Mouse (Mus musculus) brain, embryonic 14.5 days (tissue): ENCODE measurements around the gene Kcnip1. TPM values are rescaled to one million over a fixed set of nuclear protein-coding genes. Genes with fewer than 3 reads are reported as not detected.

Experiments
- DNase-seq: peaks from one replicate; pipeline ENCODE4 v3.0.0-alpha.2; 2011; ENCODE audit warnings: low read depth
- CTCF ChIP-seq: fragments of 200-500 bp; IDR thresholded peaks from 2 replicates; pipeline ENCODE4 v1.5.1; 2012; ENCODE audit warnings: inconsistent platforms, mild to moderate bottlenecking, moderate library complexity, borderline replicate concordance; ENCODE audit not compliant: insufficient read depth, insufficient read length; ENCODE audit errors: extremely low read depth
- POLR2A ChIP-seq: fragments of 200-500 bp; IDR thresholded peaks from 2 replicates; pipeline ENCODE4 v1.6.1; 2012; ENCODE audit warnings: mild to moderate bottlenecking, inconsistent platforms, borderline replicate concordance; ENCODE audit not compliant: poor library complexity, insufficient read depth, insufficient read length, severe bottlenecking; ENCODE audit errors: extremely low read depth
- polyA plus RNA-seq: library from polyadenylated mRNA; depleted of rRNA; stranded (reverse); fragments of >200 nt; gene quantifications from 2 replicates; pipeline ENCODE4 v1.2.3, GENCODE M21; 2012

The Kcnip1 gene
- polyA plus RNA-seq, 1 experiment = 56.6 TPM

DNA sequence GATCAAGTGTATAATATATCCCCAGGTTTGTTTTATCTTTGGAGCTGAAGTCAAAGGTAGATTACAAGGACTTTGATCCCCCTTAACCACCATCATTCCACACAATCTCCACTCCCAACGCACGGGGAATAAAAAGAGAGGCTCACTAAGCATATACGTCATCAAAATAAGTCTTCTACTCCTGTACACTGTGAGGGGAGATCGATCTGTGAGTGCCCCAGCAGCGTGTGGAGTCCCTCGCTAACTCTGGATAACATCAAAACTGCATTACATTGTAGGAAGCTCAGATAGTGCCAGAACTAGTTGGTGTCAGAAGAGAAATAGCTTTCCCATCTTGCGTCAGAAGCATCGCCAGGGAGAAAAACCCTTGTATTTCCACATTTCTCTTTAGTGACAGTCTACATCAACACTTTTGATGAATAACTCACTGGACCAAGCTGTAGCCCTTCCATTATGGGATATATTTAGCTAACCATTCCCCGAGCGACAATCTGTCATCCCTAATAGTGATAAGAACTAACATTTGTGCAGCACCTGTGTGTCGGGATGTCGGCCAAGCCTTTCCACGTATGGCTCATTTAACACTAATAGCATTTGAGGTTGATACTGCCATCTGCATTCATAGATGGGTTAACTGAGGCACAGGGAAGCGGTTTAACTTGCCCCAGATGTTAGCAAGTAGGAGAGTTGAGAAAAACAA, 18.5 kb downstream of the Kcnip1 start:
- no peak for TF ChIP-seq CTCF
- no peak for TF ChIP-seq POLR2A
- peak; percentile 62 for DNase-seq

DNA sequence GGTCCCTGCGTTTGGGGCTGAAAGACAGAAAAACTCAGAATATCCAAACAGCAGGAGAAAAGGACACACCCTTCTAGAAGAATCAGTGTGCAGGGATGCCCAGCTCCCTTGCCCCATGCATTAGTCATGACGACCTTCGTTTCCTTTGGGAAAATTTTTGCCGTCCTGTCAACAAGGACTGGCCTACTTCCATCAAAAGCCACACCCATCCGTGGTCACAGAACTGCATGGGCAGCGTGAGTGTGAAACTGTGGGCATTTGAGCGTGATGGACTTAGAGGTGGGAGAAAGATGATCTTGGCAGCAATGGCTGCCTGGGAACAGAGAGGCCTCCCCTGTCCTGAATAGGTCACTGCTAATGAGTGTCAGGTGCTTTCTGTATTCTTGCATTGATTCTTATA, 20.8 kb downstream of the Kcnip1 start:
- DNase-seq = no peak
- TF ChIP-seq CTCF (no peak), POLR2A (no peak)

DNA sequence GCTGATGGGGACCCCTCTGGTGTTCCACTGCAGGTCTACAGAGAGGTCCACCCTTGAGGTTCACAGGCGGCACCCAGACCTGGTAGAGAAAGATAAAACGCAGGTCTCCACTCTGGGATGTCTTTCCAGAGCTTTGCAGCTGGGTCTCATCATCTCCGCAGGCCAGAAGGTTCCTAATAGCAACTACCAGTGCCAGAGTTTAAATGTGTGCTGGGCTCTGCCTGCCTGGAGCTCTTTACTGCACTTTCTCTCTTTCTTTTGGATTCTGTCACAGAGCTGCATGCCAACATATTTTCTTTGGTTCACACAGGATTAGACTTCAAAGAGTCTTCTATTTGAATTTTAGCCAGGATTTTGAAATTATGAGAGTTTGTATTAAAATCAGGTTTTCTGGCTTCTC, 23.8 kb downstream of the Kcnip1 start:
- no peak for DNase-seq
- TF ChIP-seq POLR2A = no peak
- no peak for TF ChIP-seq CTCF

DNA sequence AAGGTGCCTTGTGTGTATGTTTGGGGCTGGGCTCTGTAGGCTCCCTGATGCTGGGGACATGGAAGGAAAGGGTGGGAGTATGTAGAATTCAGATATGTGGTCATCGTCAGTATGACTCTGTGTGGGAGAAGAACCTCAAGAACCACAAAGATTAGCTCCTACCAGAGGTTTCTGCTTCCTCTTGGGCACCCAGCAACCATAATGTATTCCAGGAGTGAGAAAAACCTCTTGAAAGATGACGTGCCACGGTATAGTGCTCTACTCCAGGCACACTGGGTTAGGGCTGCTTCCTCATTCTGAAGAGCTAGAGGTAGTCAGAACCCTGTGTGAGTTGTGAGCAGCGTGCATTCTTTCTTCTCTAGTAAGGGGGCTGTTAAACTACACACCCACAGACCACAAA, 25.2 kb downstream of the Kcnip1 start:
- TF ChIP-seq POLR2A (no peak), CTCF (no peak)
- no peak for DNase-seq

DNA sequence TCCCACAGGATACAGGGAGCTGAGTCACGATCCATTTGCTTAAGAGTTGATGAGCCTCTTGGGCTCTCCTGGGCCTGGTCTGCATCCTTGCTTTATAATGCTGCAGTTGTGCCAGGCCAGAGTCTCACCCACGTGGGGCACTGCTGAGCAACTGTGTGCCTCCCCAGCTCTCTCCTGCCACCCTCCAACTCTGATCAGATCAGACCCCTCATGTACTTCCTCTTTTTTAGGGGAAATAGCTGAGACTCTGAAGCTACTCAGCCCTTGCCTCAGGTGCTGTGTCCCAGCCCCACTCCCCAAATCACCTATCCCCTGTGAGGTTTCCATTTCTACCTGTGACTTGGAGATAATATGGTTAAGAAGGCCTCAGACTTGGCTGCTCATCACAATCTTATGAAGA, 27.6 kb downstream of the Kcnip1 start:
- TF ChIP-seq CTCF = no peak
- no peak for TF ChIP-seq POLR2A
- no peak for DNase-seq

DNA sequence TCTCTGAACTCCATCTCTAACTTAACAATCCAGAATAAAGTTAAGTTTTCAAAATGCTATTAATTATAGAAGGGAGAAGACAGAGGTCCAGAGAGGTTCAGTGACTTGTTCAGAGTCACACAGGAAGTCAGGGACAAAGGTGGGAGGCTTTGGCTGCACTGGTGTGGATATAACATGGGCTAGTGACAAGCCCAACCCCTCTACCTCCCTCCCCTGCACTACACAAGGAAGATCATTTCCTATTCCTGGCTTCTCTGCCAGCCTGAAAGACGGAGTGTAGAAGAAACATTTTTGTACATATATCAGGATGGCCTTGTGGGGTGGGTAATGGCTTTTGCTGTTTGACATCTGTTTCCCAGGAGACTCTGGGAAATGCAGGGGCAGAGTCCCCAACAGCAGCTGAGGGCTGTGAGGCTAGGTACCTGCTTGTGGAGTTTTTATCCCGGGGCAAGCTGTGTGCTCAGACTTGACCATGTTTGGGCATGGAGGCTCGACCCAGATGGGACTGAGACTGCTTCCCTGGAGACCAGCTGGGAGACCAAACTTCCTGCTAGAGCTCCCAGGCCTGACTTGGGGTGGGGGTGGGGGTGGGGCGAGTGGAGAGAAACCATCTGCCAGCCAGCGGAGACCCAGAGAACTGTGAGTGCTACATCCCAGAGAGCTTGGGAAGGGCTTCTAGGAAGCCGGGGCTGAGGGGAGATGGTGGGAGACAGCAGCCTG, 30.1 kb downstream of the Kcnip1 start, which contains the start of gene Kcnmb1:
Gene Kcnmb1, plus strand, starts transcription at position 326 of the 720 bp plus-strand sequence.
- TF ChIP-seq CTCF = no peak
- no peak for TF ChIP-seq POLR2A
- peak; percentile 39 for DNase-seq

DNA sequence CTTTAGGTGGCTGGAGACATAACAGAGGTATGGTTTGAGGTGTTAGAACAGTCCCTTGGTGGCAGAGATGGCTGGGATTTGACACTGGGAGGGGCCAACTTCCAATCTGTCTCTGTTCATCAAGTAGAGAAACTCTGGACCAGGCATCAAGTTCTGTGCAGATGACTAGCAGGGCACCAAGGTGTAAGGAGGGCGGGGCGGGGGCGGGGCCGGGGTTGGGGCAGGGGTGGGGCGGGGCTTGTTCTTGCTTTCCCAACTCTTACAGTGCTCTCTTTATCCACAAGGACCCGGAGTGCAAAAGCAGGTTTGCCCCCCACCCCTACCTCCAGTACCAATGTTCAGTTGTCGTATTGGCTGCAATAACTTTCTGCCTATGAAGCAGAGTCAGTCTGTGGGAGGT, 30.8 kb downstream of the Kcnip1 start:
- no peak for DNase-seq
- TF ChIP-seq POLR2A (no peak), CTCF (no peak)

DNA sequence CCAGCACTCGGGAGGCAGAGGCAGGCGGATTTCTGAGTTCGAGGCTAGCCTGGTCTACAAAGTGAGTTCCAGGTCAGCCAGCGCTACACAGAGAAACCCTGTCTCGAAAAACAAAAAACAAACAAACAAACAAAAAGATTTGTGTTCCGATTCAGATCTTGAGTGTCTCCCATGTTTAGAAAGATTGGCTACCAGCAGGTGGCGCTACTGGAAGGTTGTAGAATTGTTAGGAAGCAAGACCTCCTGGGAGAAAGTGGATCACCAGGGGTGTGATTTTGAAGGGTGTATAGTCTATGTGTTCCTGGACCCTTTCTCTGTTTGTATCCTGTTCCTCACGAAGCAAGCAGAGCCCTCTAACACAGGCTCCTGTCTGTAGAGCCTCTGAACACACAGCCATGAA, 34.2 kb downstream of the Kcnip1 start:
- DNase-seq = peak; percentile 22
- TF ChIP-seq CTCF (peak; percentile 28; the same call in 1 of the 2 replicates), POLR2A (no peak)

DNA sequence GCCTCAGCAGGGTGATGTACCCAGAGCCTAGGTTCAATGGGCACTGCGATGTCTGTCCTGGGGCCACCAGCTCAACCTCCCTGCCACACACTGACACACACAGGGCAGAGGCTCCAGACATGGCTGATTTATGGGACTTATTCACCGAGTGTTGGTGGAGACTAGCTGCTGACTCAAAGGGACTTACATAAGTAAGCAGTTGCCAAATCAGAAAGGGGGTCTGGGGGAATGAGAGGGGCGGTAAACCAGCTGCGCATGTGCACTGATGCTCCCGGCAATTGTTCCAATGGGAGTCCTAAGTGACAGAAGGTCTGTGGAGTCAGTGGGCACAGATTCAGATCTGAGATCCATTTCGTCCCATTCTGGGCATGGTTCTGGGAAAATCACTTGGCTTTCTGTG, 35.4 kb downstream of the Kcnip1 start:
- no peak for TF ChIP-seq POLR2A
- TF ChIP-seq CTCF = no peak
- no peak for DNase-seq

DNA sequence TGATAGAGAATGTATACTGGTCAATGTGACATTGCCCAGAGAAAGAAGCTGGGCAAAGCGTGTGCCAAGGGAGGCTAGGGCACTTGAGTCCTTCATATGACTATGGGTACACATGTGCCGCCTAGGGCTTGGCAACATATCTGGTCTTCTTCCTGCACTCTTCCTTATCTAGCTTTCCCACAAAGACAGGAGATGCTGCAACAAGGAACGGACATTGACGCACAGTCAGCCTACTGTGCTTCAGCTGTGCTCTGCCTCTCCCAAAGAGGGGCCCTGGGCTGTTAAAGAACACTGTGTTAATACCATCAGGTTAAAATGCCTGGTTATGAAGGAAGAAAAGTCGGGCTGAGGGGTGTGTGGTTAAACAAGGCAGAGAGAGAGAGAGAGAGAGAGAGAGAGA, 36.3 kb downstream of the Kcnip1 start:
- DNase-seq = no peak
- TF ChIP-seq CTCF = no peak
- no peak for TF ChIP-seq POLR2A

DNA sequence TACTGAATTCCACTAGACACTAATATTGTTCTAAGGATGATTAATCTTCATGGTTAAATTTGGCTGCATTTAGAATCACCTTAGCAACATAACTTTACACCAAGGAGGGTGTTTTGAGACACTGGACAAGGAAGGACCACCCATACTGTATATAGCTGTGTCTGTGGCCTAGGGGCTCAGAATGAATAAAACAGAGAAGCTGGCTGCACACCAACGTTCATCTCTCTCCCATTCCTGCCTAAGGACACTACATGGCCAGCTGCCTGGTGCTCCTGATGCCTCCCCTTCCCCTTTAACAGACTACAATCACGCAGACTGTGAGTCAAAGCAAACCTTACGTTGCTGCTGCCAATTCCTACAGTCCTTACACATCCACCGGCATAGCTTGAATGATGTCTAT, 37.0 kb downstream of the Kcnip1 start:
- DNase-seq = no peak
- TF ChIP-seq POLR2A (no peak), CTCF (no peak)
